Mouse (Mus musculus) urinary bladder, postnatal 10 days (tissue): ENCODE measurements around the gene Glod5.

Experiments used
- DNase-seq: peaks from one replicate; pipeline ENCODE4 v3.0.0; 2022; ENCODE audit warnings: low spot score

The Glod5 gene

DNA sequence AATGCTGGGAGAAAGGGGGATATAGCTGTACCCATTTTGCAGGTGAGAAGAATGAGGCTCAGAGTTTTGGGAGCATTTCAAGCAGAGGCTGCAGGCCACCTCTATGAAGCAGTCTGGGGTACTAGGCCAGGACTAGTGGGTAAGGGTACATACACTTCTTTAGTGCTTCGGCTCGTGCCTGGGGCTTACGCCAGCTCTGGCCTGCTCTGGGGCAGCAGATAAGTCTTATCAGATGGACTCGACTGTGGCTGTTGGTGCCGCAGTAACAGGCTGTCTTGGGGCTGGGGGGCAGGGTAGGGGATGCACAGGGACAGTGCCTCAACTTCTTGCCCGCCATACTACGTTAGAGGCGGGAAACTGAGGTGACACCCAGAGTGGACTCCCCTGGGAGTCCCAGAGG, 50.1 kb downstream of the Glod5 start:
- DNase-seq = no peak

GRCm38 (mm10) chrX:7967596-7968201, 50.6 kb downstream of the Glod5 start:
- no peak for DNase-seq

- DNase-seq = no peak
Measured at GRCm38 (mm10) chrX:7966161-7966560, 52.1 kb downstream of the Glod5 start.

GRCm38 (mm10) chrX:7963829-7964626, 54.3 kb downstream of the Glod5 start:
- DNase-seq = no peak

- DNase-seq = no peak
Measured at GRCm38 (mm10) chrX:7958868-7959267, 59.4 kb downstream of the Glod5 start.
